Mouse (Mus musculus): ENCODE measurements around the gene Bag5. TPM values are rescaled to one million over a fixed set of nuclear protein-coding genes. Genes with fewer than 3 reads are reported as not detected.
A peak's percentile ranks its signal among the peaks of the same experiment; 100 is the strongest.

Bag5 gene
- total and polyA plus RNA-seq, 3 experiments: 24.1 to 27.9 (median 25.6) TPM

DNA sequence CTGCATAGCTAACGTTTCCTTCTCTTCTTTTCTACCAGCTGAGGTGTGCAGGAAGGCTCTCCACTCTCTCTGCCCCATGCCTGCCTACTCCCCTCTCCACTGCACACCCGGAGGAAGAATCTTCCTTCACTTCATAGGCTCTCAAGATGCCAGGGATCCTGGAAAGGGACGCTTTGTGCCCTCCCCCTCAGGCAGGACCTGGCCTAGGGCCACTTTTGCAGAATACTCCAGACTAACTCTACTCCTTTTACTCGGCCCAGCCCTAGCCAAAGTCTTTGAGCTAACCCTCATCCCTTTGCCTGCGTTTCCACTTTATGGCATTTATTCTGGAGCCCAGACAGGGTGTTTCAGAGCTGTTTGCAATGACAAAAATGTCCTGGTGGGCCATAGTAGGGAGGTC, 35.6 kb downstream of the Bag5 start:
- H3K36me3 ChIP-seq (replicated peaks in 1 of 2; ENCODE audit: control insufficient read depth in 1 of 2, insufficient read depth in 1 of 2, low read length in 1 of 2): peaks cover 22 to 36% of the 10 kb centered on the region in 2 experiments
- dilution Hi-C loops (cut with MboI; ENCODE audit: extremely low pct_ligation_motif_present, extremely low pct_unique_long_range_greater_than_20kb, low sequenced_read_pairs) (no loop called here), in situ Hi-C loops (cut with MboI; ENCODE audit: low pct_ligation_motif_present, low pct_unique_long_range_greater_than_20kb, low sequenced_read_pairs) (loop anchor here (5.0 kb wide), 1 partner anchor 35 kb away; the partner anchor contains the start of genes Apopt1 and Bag5)
- H3K4me2 ChIP-seq (ENCODE audit: insufficient read depth, low read depth, poor library complexity, severe bottlenecking): peak overlapping the region; percentile 95
- H3K9me3 ChIP-seq (replicated peaks; ENCODE audit: low read length): no peaks in the 10 kb centered on the region
- H3K79me2 ChIP-seq (replicated peaks; ENCODE audit: control insufficient read depth, extremely low read depth, insufficient read depth, poor library complexity, severe bottlenecking): peaks cover 21% of the 10 kb centered on the region
- peak overlapping the region; percentile 36; the same call in 1 of the 2 replicates for H3K27ac ChIP-seq (ENCODE audit: insufficient read depth, low read depth)
- peaks cover 23 to 66% of the 10 kb centered on the region in 2 experiments for H3K4me1 ChIP-seq (ENCODE audit: control insufficient read depth in 1 of 2, insufficient read depth in 2 of 2)
- peak overlapping the region; percentile 87 to 100 (median 97) for H3K4me3 ChIP-seq (replicated peaks in 1 of 3; ENCODE audit: low read depth in 2 of 3, low read length in 2 of 3, poor library complexity in 1 of 3)
- peak overlapping the region; percentile 82 for H3K9ac ChIP-seq (ENCODE audit: insufficient read depth, low read depth)
- DNase-seq (ENCODE audit: extremely low read depth): no peak
- TF ChIP-seq MAX (IDR thresholded peaks at IDR 0.05; ENCODE audit: low read length) (no peak), USF2 (conservative IDR thresholded peaks at IDR 0.05; ENCODE audit: low read depth, low read length) (no peak), JUN (IDR thresholded peaks at IDR 0.05; ENCODE audit: insufficient read depth, low read depth, low read length) (no peak), GABPA (IDR thresholded peaks at IDR 0.05; ENCODE audit: insufficient replicate concordance, low read depth, low read length) (no peak), ZMIZ1 (IDR thresholded peaks at IDR 0.05; ENCODE audit: low read depth, low read length) (no peak), SMC3 (IDR thresholded peaks at IDR 0.05; ENCODE audit: low read depth, low read length) (no peak), USF1 (IDR thresholded peaks at IDR 0.05; ENCODE audit: low read depth, low read length) (no peak), PAX5 (IDR thresholded peaks at IDR 0.05; ENCODE audit: low read length) (no peak), E2F4 (IDR thresholded peaks at IDR 0.05; ENCODE audit: insufficient replicate concordance, low read depth, low read length) (no peak), RAD21 (IDR thresholded peaks at IDR 0.05; ENCODE audit: low read depth, low read length) (no peak), POLR2A (IDR thresholded peaks at IDR 0.05; ENCODE audit: low read depth, low read length) (no peak), CTCF (conservative IDR thresholded peaks at IDR 0.05 in 1 of 2, IDR thresholded peaks at IDR 0.05 in 1 of 2; ENCODE audit: low read depth in 2 of 2, low read length in 2 of 2) (no peak), TBP (conservative IDR thresholded peaks at IDR 0.05; ENCODE audit: low read depth, low read length) (no peak), HCFC1 (IDR thresholded peaks at IDR 0.05; ENCODE audit: low read depth, low read length) (no peak), CHD2 (IDR thresholded peaks at IDR 0.05; ENCODE audit: low read length) (no peak)
- no peaks in the 10 kb centered on the region for H3K27me3 ChIP-seq (replicated peaks)

DNA sequence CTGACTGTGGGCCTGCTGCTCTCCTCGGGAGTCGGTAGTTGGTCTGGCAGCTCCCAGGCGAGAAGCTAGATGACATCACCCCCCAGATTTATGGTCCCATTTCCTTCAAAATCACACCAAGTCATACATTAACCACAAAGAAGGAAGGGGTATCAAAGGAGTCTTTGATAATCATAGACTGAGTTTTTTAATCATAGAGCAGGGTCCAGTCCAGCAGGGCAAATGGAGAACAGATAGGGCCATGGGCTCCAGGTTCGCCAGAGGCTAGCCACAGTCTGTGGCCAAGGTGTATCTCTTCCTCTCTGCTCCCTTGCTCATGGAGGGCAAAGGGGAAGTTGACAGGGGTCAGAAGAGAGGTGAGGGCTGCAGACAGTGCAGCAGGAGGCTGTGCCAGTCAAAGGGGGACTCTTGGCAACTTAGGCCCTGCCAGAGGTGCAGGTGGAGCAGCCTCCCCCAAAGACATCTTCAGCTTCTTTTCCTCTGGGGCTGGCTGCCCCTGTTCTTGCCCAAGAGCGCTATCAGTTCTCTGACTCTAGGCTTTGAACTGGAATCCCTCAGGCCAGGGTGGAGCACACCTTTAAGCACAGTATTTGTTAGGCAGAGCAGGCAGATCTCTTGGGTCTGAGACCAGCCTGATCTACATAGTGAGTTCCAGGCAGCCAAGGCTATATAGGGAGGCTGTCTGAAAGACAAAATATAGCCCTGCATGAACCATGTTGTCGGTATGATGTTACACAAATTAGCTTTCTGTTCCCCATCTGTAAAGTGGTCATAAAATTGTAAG, 37.1 kb downstream of the Bag5 start:
- no peak overlapping the region for H3K4me2 ChIP-seq (ENCODE audit: insufficient read depth, low read depth, poor library complexity, severe bottlenecking)
- H3K79me2 ChIP-seq (replicated peaks; ENCODE audit: control insufficient read depth, extremely low read depth, insufficient read depth, poor library complexity, severe bottlenecking): peaks cover 21% of the 10 kb centered on the region
- no peak for DNase-seq (ENCODE audit: extremely low read depth)
- H3K9me3 ChIP-seq (replicated peaks; ENCODE audit: low read length): peaks cover 9% of the 10 kb centered on the region
- in situ Hi-C loops (cut with MboI; ENCODE audit: low pct_ligation_motif_present, low pct_unique_long_range_greater_than_20kb, low sequenced_read_pairs): loop anchor here (5.0 kb wide), 1 partner anchor 36 kb away; the partner anchor contains the start of genes Apopt1 and Bag5
- peaks cover 8 to 22% of the 10 kb centered on the region in 2 experiments for H3K36me3 ChIP-seq (replicated peaks in 1 of 2; ENCODE audit: control insufficient read depth in 1 of 2, insufficient read depth in 1 of 2, low read length in 1 of 2)
- dilution Hi-C loops (cut with MboI; ENCODE audit: extremely low pct_ligation_motif_present, extremely low pct_unique_long_range_greater_than_20kb, low sequenced_read_pairs): no loop called here
- TF ChIP-seq GABPA (IDR thresholded peaks at IDR 0.05; ENCODE audit: insufficient replicate concordance, low read depth, low read length): no peak
- no peak for TF ChIP-seq CHD2 (IDR thresholded peaks at IDR 0.05; ENCODE audit: low read length)
- no peak for TF ChIP-seq POLR2AphosphoS2 (IDR thresholded peaks at IDR 0.05; ENCODE audit: low read depth, low read length)
- no peak for TF ChIP-seq MAFK (IDR thresholded peaks at IDR 0.05; ENCODE audit: insufficient replicate concordance, low read length)
- TF ChIP-seq IRF4 (IDR thresholded peaks at IDR 0.05; ENCODE audit: low read depth, low read length): no peak
- TF ChIP-seq NRF1 (IDR thresholded peaks at IDR 0.05; ENCODE audit: low read depth, low read length): no peak
- TF ChIP-seq PAX5 (IDR thresholded peaks at IDR 0.05; ENCODE audit: low read length): no peak
- no peak for TF ChIP-seq ZMIZ1 (IDR thresholded peaks at IDR 0.05; ENCODE audit: low read depth, low read length)
- TF ChIP-seq JUND (conservative IDR thresholded peaks at IDR 0.05; ENCODE audit: low read depth, low read length): no peak
- no peak for TF ChIP-seq MXI1 (IDR thresholded peaks at IDR 0.05; ENCODE audit: low read depth, low read length)
- H3K4me3 ChIP-seq (replicated peaks in 1 of 3; ENCODE audit: low read depth in 2 of 3, low read length in 2 of 3, poor library complexity in 1 of 3): no peak overlapping the region
- H3K27ac ChIP-seq (ENCODE audit: insufficient read depth, low read depth): peak overlapping the region; percentile 68
- H3K9ac ChIP-seq (ENCODE audit: insufficient read depth, low read depth): no peak overlapping the region
- no peaks in the 10 kb centered on the region for H3K27me3 ChIP-seq (replicated peaks)
- H3K4me1 ChIP-seq (ENCODE audit: control insufficient read depth in 1 of 2, insufficient read depth in 2 of 2): peaks cover 23 to 59% of the 10 kb centered on the region in 2 experiments

All from CH12.LX (cell line).